Mouse (Mus musculus) forebrain, embryonic 12.5 days (tissue): ENCODE measurements around the gene Cxcl2. TPM values are rescaled to one million over a fixed set of nuclear protein-coding genes. Genes with fewer than 3 reads are reported as not detected.
A peak's percentile ranks its signal among the peaks of the same experiment; 100 is the strongest.

ENCODE experiments used
- ATAC-seq: fragments of 200-750 bp; cut with Nextera tagmentation; 2 replicates; pipeline ENCODE4 v1.8.0; 2017; ENCODE audit warnings: moderate TSS enrichment; ENCODE audit not compliant: low FRiP score
- H3K27ac ChIP-seq: fragments of 300-500 bp; sonication (generic); 2 replicates; pipeline ENCODE4 v1.5.1; 2016; ENCODE audit warnings: mild to moderate bottlenecking
- H3K27me3 ChIP-seq: fragments of 300-500 bp; sonication (generic); 2 replicates; pipeline ENCODE4 v1.6.1; 2016; ENCODE audit warnings: mild to moderate bottlenecking
- H3K36me3 ChIP-seq: fragments of 300-500 bp; sonication (generic); replicated peaks from 2 replicates; pipeline ENCODE4 v1.6.1; 2016; ENCODE audit warnings: mild to moderate bottlenecking
- H3K4me1 ChIP-seq: fragments of 300-500 bp; sonication (generic); 2 replicates; pipeline ENCODE4 v1.6.1; 2016
- H3K4me2 ChIP-seq: fragments of 300-500 bp; sonication (generic); 2 replicates; pipeline ENCODE4 v1.6.1; 2016; ENCODE audit warnings: mild to moderate bottlenecking, moderate library complexity
- H3K4me3 ChIP-seq: fragments of 300-500 bp; sonication (generic); replicated peaks from 2 replicates; pipeline ENCODE4 v1.5.1; 2016; ENCODE audit warnings: mild to moderate bottlenecking
- H3K9ac ChIP-seq: fragments of 300-500 bp; sonication (generic); 2 replicates; pipeline ENCODE4 v1.6.1; 2016; ENCODE audit warnings: mild to moderate bottlenecking
- H3K9me3 ChIP-seq: fragments of 300-500 bp; sonication (generic); 2 replicates; pipeline ENCODE4 v1.6.1; 2016
- WGBS: fragments of 180-500 bp; shearing (Covaris S2); methylation state at CpG from one replicate; pipeline ENCODE4 v1.1.7; 2016; 5-methylcytosine and 5-hydroxymethylcytosine counted together
- polyA plus RNA-seq: library from polyadenylated mRNA; unstranded; fragments of >200 nt; fragmentation: Nextera tagmentation; extraction: Ambion mirVana; gene quantifications from 2 replicates; pipeline ENCODE4 v1.2.1, GENCODE M21; 2016

Cxcl2 gene
- polyA plus RNA-seq, 1 experiment from 2014 or later, result not detected

GRCm38 (mm10) chr5:90900688-90901087, 3.0 kb upstream of the Cxcl2 start:
- Histone ChIP-seq H3K27me3 (peaks cover 19% of the 10 kb centered on the region), H3K4me3 (no peak overlapping the region), H3K27ac (no peak overlapping the region), H3K9ac (no peak overlapping the region), H3K4me1 (peaks cover 15% of the 10 kb centered on the region), H3K4me2 (no peak overlapping the region), H3K9me3 (no peaks in the 10 kb centered on the region), H3K36me3 (no peaks in the 10 kb centered on the region)
- no peak for ATAC-seq
- 72% methylated on average over 7 of the region's 7 CpGs for WGBS

GRCm38 (mm10) chr5:90902380-90903260, 1.1 kb upstream of the Cxcl2 start:
- peak overlapping the region; percentile 38 for H3K4me3 ChIP-seq
- WGBS, result 15% methylated on average over 10 of the region's 10 CpGs
- ATAC-seq, result 0 out of 2 replicates have a peak, but pooled peaks have one; percentile 32
- no peak overlapping the region for H3K9ac ChIP-seq
- no peaks in the 10 kb centered on the region for H3K36me3 ChIP-seq
- peaks cover 19% of the 10 kb centered on the region for H3K27me3 ChIP-seq
- no peak overlapping the region for H3K27ac ChIP-seq
- no peaks in the 10 kb centered on the region for H3K9me3 ChIP-seq
- H3K4me1 ChIP-seq, result peaks cover 15% of the 10 kb centered on the region
- H3K4me2 ChIP-seq, result peak overlapping the region; percentile 69

- no peak overlapping the region for H3K4me2 ChIP-seq
- WGBS, result 1% methylated on average over 2 of the region's 2 CpGs
- no peaks in the 10 kb centered on the region for H3K4me1 ChIP-seq
- no peak overlapping the region for H3K4me3 ChIP-seq
- no peaks in the 10 kb centered on the region for H3K36me3 ChIP-seq
- no peak overlapping the region for H3K9ac ChIP-seq
- peaks cover 11% of the 10 kb centered on the region for H3K27me3 ChIP-seq
- H3K27ac ChIP-seq, result no peak overlapping the region
- peak; percentile 60; the same call in 1 of the 2 replicates for ATAC-seq
- no peaks in the 10 kb centered on the region for H3K9me3 ChIP-seq
Observed at GRCm38 (mm10) chr5:90908983-90909382, 5.3 kb downstream of the Cxcl2 start.

- no peaks in the 10 kb centered on the region for H3K9me3 ChIP-seq
Observed at GRCm38 (mm10) chr5:90919495-90919894, 15.8 kb downstream of the Cxcl2 start.

GRCm38 (mm10) chr5:90922958-90923357, 19.3 kb downstream of the Cxcl2 start:
- ATAC-seq, result no peak
- H3K27me3 ChIP-seq, result no peaks in the 10 kb centered on the region
- H3K4me2 ChIP-seq, result no peak overlapping the region
- WGBS, result 94% methylated on average over 4 of the region's 4 CpGs
- H3K4me1 ChIP-seq, result no peaks in the 10 kb centered on the region
- H3K36me3 ChIP-seq, result no peaks in the 10 kb centered on the region
- no peak overlapping the region for H3K4me3 ChIP-seq
- no peak overlapping the region for H3K27ac ChIP-seq
- H3K9ac ChIP-seq, result no peak overlapping the region
- H3K9me3 ChIP-seq, result no peaks in the 10 kb centered on the region

More at GRCm38 (mm10) chr5:90919495-90919894, 15.8 kb downstream of the Cxcl2 start:
- Histone ChIP-seq H3K9ac (no peak overlapping the region), H3K27me3 (no peaks in the 10 kb centered on the region), H3K4me1 (no peaks in the 10 kb centered on the region), H3K27ac (no peak overlapping the region), H3K4me3 (no peak overlapping the region), H3K36me3 (no peaks in the 10 kb centered on the region), H3K4me2 (no peak overlapping the region)
- WGBS, result 75% methylated on average over 2 of the region's 2 CpGs
- no peak for ATAC-seq

- Histone ChIP-seq H3K9me3 (no peaks in the 10 kb centered on the region), H3K9ac (peak overlapping the region; percentile 96; the same call in 1 of the 2 replicates), H3K27ac (peak overlapping the region; percentile 99), H3K27me3 (no peaks in the 10 kb centered on the region), H3K4me2 (peak overlapping the region; percentile 56), H3K36me3 (peaks cover 14% of the 10 kb centered on the region), H3K4me1 (peaks cover 11% of the 10 kb centered on the region), H3K4me3 (peak overlapping the region; percentile 82)
- peak; percentile 1; the same call in 1 of the 2 replicates for ATAC-seq
- 56% methylated on average over 2 of the region's 2 CpGs for WGBS
Observed at GRCm38 (mm10) chr5:90930546-90930945, 26.9 kb downstream of the Cxcl2 start.

GRCm38 (mm10) chr5:90930971-90931851, 27.5 kb downstream of the Cxcl2 start, which contains the start of gene Mthfd2l:
Gene Mthfd2l (plus strand): TSS chr5:90931117.
- Histone ChIP-seq H3K36me3 (peaks cover 14% of the 10 kb centered on the region), H3K4me3 (peak within 1 kb of the TSS; percentile 82), H3K9me3 (no peaks in the 10 kb centered on the region), H3K9ac (peak within 1 kb of the TSS; percentile 96), H3K4me2 (peak within 1 kb of the TSS; percentile 56), H3K27me3 (no peaks in the 10 kb centered on the region), H3K4me1 (peaks cover 11% of the 10 kb centered on the region), H3K27ac (peak within 1 kb of the TSS; percentile 99)
- under 1% methylated on average over 78 of the region's 79 CpGs for WGBS
- ATAC-seq, result peak; percentile 97

GRCm38 (mm10) chr5:90931911-90932310, 28.2 kb downstream of the Cxcl2 start:
- 4% methylated on average over 6 of the region's 6 CpGs for WGBS
- H3K9ac ChIP-seq, result peak overlapping the region; percentile 96
- ATAC-seq, result peak; percentile 44
- no peaks in the 10 kb centered on the region for H3K27me3 ChIP-seq
- peak overlapping the region; percentile 56 for H3K4me2 ChIP-seq
- H3K4me3 ChIP-seq, result peak overlapping the region; percentile 82
- no peaks in the 10 kb centered on the region for H3K9me3 ChIP-seq
- H3K4me1 ChIP-seq, result peaks cover 11% of the 10 kb centered on the region
- peaks cover 14% of the 10 kb centered on the region for H3K36me3 ChIP-seq
- peak overlapping the region; percentile 99 for H3K27ac ChIP-seq

- Histone ChIP-seq H3K9ac (no peak overlapping the region), H3K4me3 (no peak overlapping the region), H3K4me2 (no peak overlapping the region), H3K4me1 (peaks cover 11% of the 10 kb centered on the region), H3K27me3 (no peaks in the 10 kb centered on the region), H3K9me3 (no peaks in the 10 kb centered on the region), H3K36me3 (peaks cover 14% of the 10 kb centered on the region), H3K27ac (no peak overlapping the region)
- WGBS, result 86% methylated on average over 2 of the region's 2 CpGs
- ATAC-seq, result no peak
Observed at GRCm38 (mm10) chr5:90936706-90937105, 33.0 kb downstream of the Cxcl2 start.

GRCm38 (mm10) chr5:90945453-90945852, 41.8 kb downstream of the Cxcl2 start:
- Histone ChIP-seq H3K9me3 (no peaks in the 10 kb centered on the region), H3K4me2 (no peak overlapping the region), H3K36me3 (no peaks in the 10 kb centered on the region), H3K27ac (no peak overlapping the region), H3K27me3 (no peaks in the 10 kb centered on the region), H3K4me3 (no peak overlapping the region), H3K4me1 (no peaks in the 10 kb centered on the region), H3K9ac (no peak overlapping the region)
- no peak for ATAC-seq
- 91% methylated on average over 2 of the region's 2 CpGs for WGBS

GRCm38 (mm10) chr5:90949499-90949898, 45.8 kb downstream of the Cxcl2 start:
- no peaks in the 10 kb centered on the region for H3K27me3 ChIP-seq
- no peak overlapping the region for H3K27ac ChIP-seq
- no peak overlapping the region for H3K4me2 ChIP-seq
- no peaks in the 10 kb centered on the region for H3K9me3 ChIP-seq
- H3K4me3 ChIP-seq, result no peak overlapping the region
- no peaks in the 10 kb centered on the region for H3K4me1 ChIP-seq
- no peaks in the 10 kb centered on the region for H3K36me3 ChIP-seq
- WGBS, result 93% methylated on average over 15 of the region's 15 CpGs
- H3K9ac ChIP-seq, result no peak overlapping the region
- no peak for ATAC-seq

GRCm38 (mm10) chr5:90951475-90951874, 47.8 kb downstream of the Cxcl2 start:
- H3K4me3 ChIP-seq, result no peak overlapping the region
- no peaks in the 10 kb centered on the region for H3K27me3 ChIP-seq
- no peak overlapping the region for H3K27ac ChIP-seq
- no peaks in the 10 kb centered on the region for H3K36me3 ChIP-seq
- WGBS, result 41% methylated on average over 2 of the region's 2 CpGs
- no peak overlapping the region for H3K4me2 ChIP-seq
- no peaks in the 10 kb centered on the region for H3K9me3 ChIP-seq
- no peaks in the 10 kb centered on the region for H3K4me1 ChIP-seq
- H3K9ac ChIP-seq, result no peak overlapping the region
- ATAC-seq, result peak; percentile 75; the same call in 1 of the 2 replicates
